Mouse (Mus musculus): ENCODE data around the gene Tpx2.

Tpx2 gene

DNA sequence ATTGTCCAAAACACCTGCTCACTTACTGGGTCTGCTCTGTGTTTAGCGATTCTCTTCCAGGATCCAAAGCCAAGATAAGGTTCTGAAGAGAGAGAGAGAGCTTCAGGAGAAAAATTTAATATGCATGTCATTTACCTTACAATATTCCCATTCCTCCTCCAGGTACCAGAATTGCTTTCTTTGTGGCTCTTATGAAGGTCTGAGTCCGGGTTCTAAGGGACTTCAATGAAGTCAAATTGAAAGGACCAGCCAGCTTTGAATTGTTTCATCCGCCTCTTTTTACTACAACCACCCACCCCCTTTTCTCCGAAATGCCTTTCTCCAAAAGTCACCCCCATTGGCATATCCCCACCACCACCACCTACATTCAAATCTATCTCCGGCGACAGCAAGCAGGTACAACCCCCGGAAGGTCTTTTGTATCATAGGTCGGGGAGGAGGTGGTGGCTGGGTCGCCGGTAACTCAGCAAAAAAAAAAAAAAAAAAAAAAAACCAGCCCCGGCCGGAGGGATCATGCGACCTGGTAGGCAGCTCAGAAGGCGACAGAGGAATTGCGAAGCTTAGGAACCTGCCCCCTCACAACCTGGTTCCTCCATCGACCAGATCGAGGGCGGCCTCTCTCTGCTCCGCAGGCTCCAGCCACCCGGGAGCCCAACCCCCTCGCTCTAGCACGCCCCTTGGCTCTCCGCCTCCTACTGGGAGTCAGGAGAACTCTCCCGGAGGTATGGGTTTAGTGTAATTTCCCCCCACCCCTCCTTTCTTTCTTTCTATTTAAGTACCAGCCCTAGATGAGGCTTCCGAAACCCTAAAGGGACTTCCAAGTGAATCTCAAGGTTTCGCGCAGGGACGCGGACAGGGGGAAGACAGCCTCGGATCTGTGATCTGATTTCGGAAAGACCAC, 17.5 kb upstream of the Tpx2 start:
- Histone ChIP-seq H3K27me3 (ENCODE audit: insufficient read depth, low read length) (no peaks in the 10 kb centered on the region), H3K9me3 (ENCODE audit: low read length) (no peaks in the 10 kb centered on the region), H3K4me1 (replicated peaks; ENCODE audit: low read depth, low read length) (peaks cover 53% of the 10 kb centered on the region), H3K4me3 (replicated peaks; ENCODE audit: low read length) (peak overlapping the region; percentile 95), H3K36me3 (ENCODE audit: insufficient read depth, low read length) (peaks cover 37% of the 10 kb centered on the region)
- TF ChIP-seq CTCF (conservative IDR thresholded peaks at IDR 0.05; ENCODE audit: low read length) (peak; percentile 55), NANOG (IDR thresholded peaks at IDR 0.05; ENCODE audit: borderline replicate concordance, low read length) (no peak), POU5F1 (IDR thresholded peaks at IDR 0.05; ENCODE audit: borderline replicate concordance, low read length) (no peak)

DNA sequence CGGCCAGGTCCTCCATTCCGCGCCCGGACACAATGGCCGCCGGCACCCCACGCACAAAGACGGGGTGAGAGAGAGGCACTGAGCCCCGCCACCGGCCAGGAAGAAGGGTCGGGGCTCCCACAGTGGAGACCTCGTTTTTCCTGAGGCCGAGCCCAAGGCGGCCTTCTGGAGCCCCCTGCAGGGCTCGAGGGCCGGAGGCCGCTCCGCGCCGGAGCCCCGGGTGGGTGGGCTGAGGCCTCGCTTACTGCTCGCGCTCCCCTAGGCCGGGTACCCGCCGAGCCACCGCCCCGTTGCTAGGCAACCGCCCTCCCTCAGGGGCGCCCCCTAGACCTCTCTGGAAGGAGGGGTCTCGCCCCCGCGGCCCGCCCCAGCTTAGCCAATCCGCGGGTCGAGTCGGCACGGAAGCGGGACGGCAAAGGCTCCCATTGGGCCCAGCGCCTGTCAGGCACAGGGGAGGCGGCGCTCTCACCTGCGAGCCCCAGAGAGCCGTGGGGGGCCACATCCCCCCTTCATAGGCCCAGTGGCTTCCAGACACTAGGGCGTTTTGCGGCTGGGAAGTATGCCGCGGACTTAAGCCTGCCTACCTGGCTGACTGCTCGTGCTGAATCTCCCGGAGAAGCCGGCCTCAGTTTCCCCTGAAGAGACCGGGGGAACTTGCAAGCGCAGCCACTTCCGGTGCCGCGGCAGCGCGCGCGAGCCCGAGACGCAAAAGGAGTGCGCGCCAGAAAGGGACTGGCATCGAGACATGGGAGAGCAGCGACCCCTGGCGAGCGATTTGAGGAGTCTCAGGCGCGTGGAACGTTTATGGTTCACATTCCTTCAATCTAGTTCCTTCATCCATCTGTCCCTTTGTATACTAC, 16.5 kb upstream of the Tpx2 start, which contains the start of gene Bcl2l1:
Gene Bcl2l1 (minus strand): TSS at position 710 of the 860 bp plus-strand sequence.
- H3K27me3 ChIP-seq (ENCODE audit: insufficient read depth, low read length): no peaks in the 10 kb centered on the region
- H3K9me3 ChIP-seq (ENCODE audit: low read length): no peaks in the 10 kb centered on the region
- H3K4me3 ChIP-seq (replicated peaks; ENCODE audit: low read length): peak within 1 kb of the TSS; percentile 95
- TF ChIP-seq NANOG (IDR thresholded peaks at IDR 0.05; ENCODE audit: borderline replicate concordance, low read length): no peak
- TF ChIP-seq CTCF (conservative IDR thresholded peaks at IDR 0.05; ENCODE audit: low read length): peak; percentile 40
- H3K36me3 ChIP-seq (ENCODE audit: insufficient read depth, low read length): peaks cover 28% of the 10 kb centered on the region
- peaks cover 43% of the 10 kb centered on the region for H3K4me1 ChIP-seq (replicated peaks; ENCODE audit: low read depth, low read length)

DNA sequence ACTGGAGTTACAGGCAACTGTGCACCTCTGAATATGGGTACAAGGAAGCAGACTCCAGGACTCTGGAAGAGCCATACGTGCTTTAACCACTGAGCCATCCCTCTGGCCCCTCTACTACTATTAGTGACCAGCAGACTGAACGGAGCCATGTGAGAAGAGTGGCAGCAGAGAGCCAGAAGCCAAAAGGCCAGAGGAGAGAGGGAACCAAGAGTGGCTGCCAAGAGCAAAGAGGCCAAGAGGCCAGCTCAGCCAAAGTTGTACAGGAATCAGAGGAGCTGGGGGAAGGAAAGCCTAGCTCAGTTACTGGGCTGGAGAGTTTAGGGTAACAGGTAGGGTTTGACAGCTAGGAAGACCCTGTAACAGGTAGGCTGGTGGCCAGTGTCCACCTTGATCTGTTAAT, 8.5 kb upstream of the Tpx2 start:
- H3K27me3 ChIP-seq (ENCODE audit: insufficient read depth, low read length): no peaks in the 10 kb centered on the region
- no peaks in the 10 kb centered on the region for H3K36me3 ChIP-seq (ENCODE audit: insufficient read depth, low read length)
- TF ChIP-seq POU5F1 (IDR thresholded peaks at IDR 0.05; ENCODE audit: borderline replicate concordance, low read length) (no peak), CTCF (conservative IDR thresholded peaks at IDR 0.05; ENCODE audit: low read length) (no peak), NANOG (IDR thresholded peaks at IDR 0.05; ENCODE audit: borderline replicate concordance, low read length) (no peak)
- H3K4me3 ChIP-seq (replicated peaks; ENCODE audit: low read length): no peak overlapping the region
- no peaks in the 10 kb centered on the region for H3K4me1 ChIP-seq (replicated peaks; ENCODE audit: low read depth, low read length)
- H3K9me3 ChIP-seq (ENCODE audit: low read length): no peaks in the 10 kb centered on the region

DNA sequence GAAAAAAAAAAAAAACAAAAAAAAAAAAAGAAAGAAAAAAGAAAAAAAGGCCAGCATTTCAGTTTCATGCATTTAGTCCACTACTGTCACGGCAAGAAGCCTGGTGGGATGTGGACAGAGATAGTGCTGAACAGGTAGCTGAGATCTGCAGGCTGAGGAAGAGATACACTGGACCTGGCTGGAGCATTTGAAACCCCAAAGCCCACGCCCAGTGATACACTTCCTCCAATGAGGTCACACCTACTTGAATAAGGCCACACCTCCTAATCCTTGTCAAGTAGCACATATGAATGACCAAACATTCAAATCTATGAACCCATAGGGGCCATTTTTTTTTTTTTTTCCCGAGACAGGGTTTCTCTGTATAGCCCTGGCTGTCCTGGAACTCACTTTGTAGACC, 5.0 kb upstream of the Tpx2 start:
- peaks cover 4% of the 10 kb centered on the region for H3K4me1 ChIP-seq (replicated peaks; ENCODE audit: low read depth, low read length)
- no peaks in the 10 kb centered on the region for H3K27me3 ChIP-seq (ENCODE audit: insufficient read depth, low read length)
- no peaks in the 10 kb centered on the region for H3K36me3 ChIP-seq (ENCODE audit: insufficient read depth, low read length)
- no peak overlapping the region for H3K4me3 ChIP-seq (replicated peaks; ENCODE audit: low read length)
- H3K9me3 ChIP-seq (ENCODE audit: low read length): no peaks in the 10 kb centered on the region
- no peak for TF ChIP-seq POU5F1 (IDR thresholded peaks at IDR 0.05; ENCODE audit: borderline replicate concordance, low read length)
- no peak for TF ChIP-seq CTCF (conservative IDR thresholded peaks at IDR 0.05; ENCODE audit: low read length)
- TF ChIP-seq NANOG (IDR thresholded peaks at IDR 0.05; ENCODE audit: borderline replicate concordance, low read length): no peak

GRCm38 (mm10) chr2:152847057-152847814, 528 bp upstream of the Tpx2 start:
- Histone ChIP-seq H3K4me3 (replicated peaks; ENCODE audit: low read length) (no peak overlapping the region), H3K9me3 (ENCODE audit: low read length) (no peaks in the 10 kb centered on the region), H3K27me3 (ENCODE audit: insufficient read depth, low read length) (no peaks in the 10 kb centered on the region), H3K4me1 (replicated peaks; ENCODE audit: low read depth, low read length) (peaks cover 35% of the 10 kb centered on the region), H3K36me3 (ENCODE audit: insufficient read depth, low read length) (peaks cover 29% of the 10 kb centered on the region)
- no peak for TF ChIP-seq CTCF (conservative IDR thresholded peaks at IDR 0.05; ENCODE audit: low read length)
- TF ChIP-seq NANOG (IDR thresholded peaks at IDR 0.05; ENCODE audit: borderline replicate concordance, low read length): no peak
- no peak for TF ChIP-seq POU5F1 (IDR thresholded peaks at IDR 0.05; ENCODE audit: borderline replicate concordance, low read length)

DNA sequence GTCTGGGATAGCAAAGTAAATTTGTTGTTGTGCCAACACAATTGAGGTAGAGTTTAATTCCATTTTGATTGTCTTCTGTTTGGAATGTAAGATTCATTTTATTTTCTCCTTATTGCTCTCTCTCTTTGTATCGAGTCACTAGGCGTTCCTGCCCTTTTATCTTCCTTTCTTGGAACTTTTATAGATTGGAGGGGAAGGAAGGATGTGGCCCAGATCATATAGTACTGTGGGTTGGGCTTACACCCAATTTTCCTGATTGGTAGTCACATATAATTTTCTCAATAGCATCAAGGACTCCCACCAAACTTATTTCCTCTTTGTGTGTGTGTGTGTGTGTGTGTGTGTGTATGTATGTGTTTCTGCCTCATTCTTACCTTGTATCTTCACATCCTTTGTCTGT, 702 bp downstream of the Tpx2 start:
- no peak for TF ChIP-seq POU5F1 (IDR thresholded peaks at IDR 0.05; ENCODE audit: borderline replicate concordance, low read length)
- Histone ChIP-seq H3K9me3 (ENCODE audit: low read length) (no peaks in the 10 kb centered on the region), H3K4me1 (replicated peaks; ENCODE audit: low read depth, low read length) (peaks cover 38% of the 10 kb centered on the region), H3K4me3 (replicated peaks; ENCODE audit: low read length) (peak overlapping the region; percentile 96), H3K36me3 (ENCODE audit: insufficient read depth, low read length) (peaks cover 41% of the 10 kb centered on the region), H3K27me3 (ENCODE audit: insufficient read depth, low read length) (no peaks in the 10 kb centered on the region)

DNA sequence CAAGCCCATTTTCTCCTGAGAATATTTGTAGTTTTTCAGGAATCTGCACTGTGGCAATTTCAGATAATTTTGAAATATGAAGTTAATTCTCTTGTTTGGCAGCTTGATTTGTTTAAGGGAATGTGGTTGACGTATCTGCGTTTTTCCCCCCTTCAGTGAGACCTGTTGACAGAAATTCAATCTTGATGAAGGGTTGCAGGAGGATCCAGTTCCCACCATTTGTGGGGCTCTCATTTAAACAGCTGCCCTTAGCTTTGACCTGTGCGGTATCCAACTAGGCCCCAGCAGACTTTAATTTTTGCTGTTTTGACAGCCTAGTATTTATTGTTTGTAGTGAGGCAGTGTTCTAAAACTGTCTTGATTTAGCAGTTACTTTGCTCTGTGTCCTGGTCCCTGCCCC, 11.7 kb downstream of the Tpx2 start:
- H3K36me3 ChIP-seq (ENCODE audit: insufficient read depth, low read length): peaks cover 97% of the 10 kb centered on the region
- H3K4me1 ChIP-seq (replicated peaks; ENCODE audit: low read depth, low read length): peaks cover 29% of the 10 kb centered on the region
- no peak overlapping the region for H3K4me3 ChIP-seq (replicated peaks; ENCODE audit: low read length)
- TF ChIP-seq POU5F1 (IDR thresholded peaks at IDR 0.05; ENCODE audit: borderline replicate concordance, low read length): no peak
- TF ChIP-seq NANOG (IDR thresholded peaks at IDR 0.05; ENCODE audit: borderline replicate concordance, low read length): no peak
- TF ChIP-seq CTCF (conservative IDR thresholded peaks at IDR 0.05; ENCODE audit: low read length): no peak
- H3K9me3 ChIP-seq (ENCODE audit: low read length): no peaks in the 10 kb centered on the region
- H3K27me3 ChIP-seq (ENCODE audit: insufficient read depth, low read length): no peaks in the 10 kb centered on the region

- no peaks in the 10 kb centered on the region for H3K27me3 ChIP-seq (ENCODE audit: insufficient read depth, low read length)
- peaks cover 93% of the 10 kb centered on the region for H3K36me3 ChIP-seq (ENCODE audit: insufficient read depth, low read length)
- peaks cover 46% of the 10 kb centered on the region for H3K4me1 ChIP-seq (replicated peaks; ENCODE audit: low read depth, low read length)
- H3K4me3 ChIP-seq (replicated peaks; ENCODE audit: low read length): no peak overlapping the region
- no peaks in the 10 kb centered on the region for H3K9me3 ChIP-seq (ENCODE audit: low read length)
- no peak for TF ChIP-seq CTCF (conservative IDR thresholded peaks at IDR 0.05; ENCODE audit: low read length)
- TF ChIP-seq NANOG (IDR thresholded peaks at IDR 0.05; ENCODE audit: borderline replicate concordance, low read length): no peak
- TF ChIP-seq POU5F1 (IDR thresholded peaks at IDR 0.05; ENCODE audit: borderline replicate concordance, low read length): no peak
Observed at GRCm38 (mm10) chr2:152861891-152862290, 14.1 kb downstream of the Tpx2 start.

All from E14TG2a.4 (cell line).